Mouse (Mus musculus) liver, embryonic 16.5 days (tissue): ENCODE measurements around the gene Gm10097. TPM values are rescaled to one million over a fixed set of nuclear protein-coding genes. Genes with fewer than 3 reads are reported as not detected.

ENCODE experiments used
- ATAC-seq: fragments of 200-750 bp; cut with Nextera tagmentation; 2 replicates; pipeline ENCODE4 v1.8.0; 2017; ENCODE audit warnings: low read depth, mild to moderate bottlenecking, moderate number of reproducible peaks, moderate library complexity
- H3K27ac ChIP-seq: fragments of 300-500 bp; sonication (generic); 2 replicates; pipeline ENCODE4 v1.5.1; 2014; ENCODE audit warnings: mild to moderate bottlenecking, low read length
- H3K27me3 ChIP-seq: fragments of 300-500 bp; sonication (generic); 2 replicates; pipeline ENCODE4 v1.6.1; 2014; ENCODE audit warnings: low read depth, low read length, mixed read lengths; ENCODE audit not compliant: control insufficient read depth, insufficient read depth
- H3K36me3 ChIP-seq: fragments of 300-500 bp; sonication (generic); 2 replicates; pipeline ENCODE4 v1.6.1; 2014; ENCODE audit warnings: mild to moderate bottlenecking; ENCODE audit not compliant: control insufficient read depth, insufficient read depth
- H3K4me1 ChIP-seq: fragments of 300-500 bp; sonication (generic); 2 replicates; pipeline ENCODE4 v1.6.1; 2014; ENCODE audit warnings: low read depth, low read length, mixed read lengths; ENCODE audit not compliant: control insufficient read depth
- H3K4me2 ChIP-seq: fragments of 300-500 bp; sonication (generic); 2 replicates; pipeline ENCODE4 v1.6.1; 2014; ENCODE audit warnings: low read depth, low read length, mixed read lengths
- H3K4me3 ChIP-seq: fragments of 300-500 bp; sonication (generic); 2 replicates; pipeline ENCODE4 v1.5.1; 2014; ENCODE audit warnings: low read depth, mild to moderate bottlenecking, low read length
- H3K9ac ChIP-seq: fragments of 300-500 bp; sonication (generic); 2 replicates; pipeline ENCODE4 v1.6.1; 2014; ENCODE audit warnings: low read depth, low read length
- H3K9me3 ChIP-seq: fragments of 300-500 bp; sonication (generic); replicated peaks from 2 replicates; pipeline ENCODE4 v1.6.1; 2016; ENCODE audit warnings: low read length; ENCODE audit not compliant: control insufficient read depth
- WGBS: fragments of 180-500 bp; shearing (Covaris S2); extraction: QIAGEN DNeasy Blood & Tissue Kit; methylation state at CpG from one replicate; pipeline ENCODE4 v1.1.7; 2014; ENCODE audit not compliant: insufficient replicate concordance; 5-methylcytosine and 5-hydroxymethylcytosine counted together
- polyA plus RNA-seq: library from polyadenylated mRNA; unstranded; fragments of >200 nt; fragmentation: Nextera tagmentation; extraction: Ambion mirVana; gene quantifications from 2 replicates; pipeline ENCODE4 v1.2.1, GENCODE M21; 2015

Gm10097 gene
- polyA plus RNA-seq, 1 experiment from 2014 or later, result 0.09 TPM

- 70% methylated on average over 10 of the region's 10 CpGs for WGBS
- ATAC-seq, result no peak
Observed at GRCm38 (mm10) chr10:5096996-5097753, 28.2 kb downstream of the Gm10097 start.

GRCm38 (mm10) chr10:5097754-5098137 is 28.8 kb downstream of the Gm10097 start:
- H3K9ac ChIP-seq, result no peak overlapping the region
- peaks cover 10% of the 10 kb centered on the region for H3K36me3 ChIP-seq
- H3K27me3 ChIP-seq, result no peaks in the 10 kb centered on the region
- no peak for ATAC-seq
- WGBS, result 56% methylated on average over 2 of the region's 2 CpGs
- H3K4me3 ChIP-seq, result no peak overlapping the region
- no peak overlapping the region for H3K4me2 ChIP-seq
- H3K9me3 ChIP-seq, result no peaks in the 10 kb centered on the region
- no peak overlapping the region for H3K27ac ChIP-seq
- H3K4me1 ChIP-seq, result no peaks in the 10 kb centered on the region

More at GRCm38 (mm10) chr10:5096996-5097753, 28.2 kb downstream of the Gm10097 start:
- H3K9ac ChIP-seq, result no peak overlapping the region
- H3K4me1 ChIP-seq, result no peaks in the 10 kb centered on the region
- H3K9me3 ChIP-seq, result no peaks in the 10 kb centered on the region
- peaks cover 10% of the 10 kb centered on the region for H3K36me3 ChIP-seq
- H3K27ac ChIP-seq, result no peak overlapping the region
- H3K4me2 ChIP-seq, result no peak overlapping the region
- H3K27me3 ChIP-seq, result no peaks in the 10 kb centered on the region
- H3K4me3 ChIP-seq, result no peak overlapping the region

- ATAC-seq, result no peak
- Histone ChIP-seq H3K36me3 (peaks cover 15% of the 10 kb centered on the region), H3K27ac (no peak overlapping the region), H3K4me2 (no peak overlapping the region), H3K4me3 (no peak overlapping the region), H3K4me1 (no peaks in the 10 kb centered on the region), H3K9me3 (no peaks in the 10 kb centered on the region), H3K9ac (no peak overlapping the region), H3K27me3 (no peaks in the 10 kb centered on the region)
- 87% methylated on average over 5 of the region's 5 CpGs for WGBS
Observed at GRCm38 (mm10) chr10:5110773-5111172, 41.8 kb downstream of the Gm10097 start.

- no peak for ATAC-seq
- 70% methylated on average over 5 of the region's 5 CpGs for WGBS
- H3K36me3 ChIP-seq, result peaks cover 7% of the 10 kb centered on the region
- H3K9ac ChIP-seq, result no peak overlapping the region
- H3K4me1 ChIP-seq, result no peaks in the 10 kb centered on the region
- H3K9me3 ChIP-seq, result no peaks in the 10 kb centered on the region
- no peak overlapping the region for H3K4me3 ChIP-seq
- H3K27ac ChIP-seq, result no peak overlapping the region
- no peaks in the 10 kb centered on the region for H3K27me3 ChIP-seq
- H3K4me2 ChIP-seq, result no peak overlapping the region
Observed at GRCm38 (mm10) chr10:5116155-5116554, 47.2 kb downstream of the Gm10097 start.

- Histone ChIP-seq H3K9me3 (no peaks in the 10 kb centered on the region), H3K27me3 (no peaks in the 10 kb centered on the region), H3K9ac (no peak overlapping the region), H3K4me1 (no peaks in the 10 kb centered on the region), H3K4me3 (no peak overlapping the region), H3K27ac (no peak overlapping the region), H3K4me2 (no peak overlapping the region), H3K36me3 (peaks cover 7% of the 10 kb centered on the region)
- peak; percentile 39; the same call in 1 of the 2 replicates for ATAC-seq
- WGBS, result 68% methylated on average over 6 of the region's 6 CpGs
Observed at GRCm38 (mm10) chr10:5116720-5117119, 47.7 kb downstream of the Gm10097 start.
